Mouse (Mus musculus): ENCODE results near the gene Ech1.

DNA sequence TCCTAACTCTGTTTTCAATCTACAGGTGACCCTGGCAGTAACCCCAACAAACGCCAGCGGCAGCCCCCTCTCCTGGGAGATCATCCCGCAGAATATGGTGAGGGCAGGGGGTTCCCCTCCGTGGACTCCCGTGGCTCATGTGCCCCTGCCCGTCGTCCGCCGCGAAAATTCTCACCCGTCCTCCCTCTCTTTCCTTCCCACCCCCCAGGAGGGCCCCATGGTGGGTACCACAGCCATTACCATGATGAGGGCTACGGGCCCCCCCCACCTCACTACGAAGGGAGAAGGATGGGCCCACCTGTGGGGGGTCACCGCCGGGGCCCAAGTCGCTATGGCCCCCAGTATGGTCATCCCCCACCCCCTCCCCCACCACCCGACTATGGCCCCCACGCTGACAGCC, 6.6 kb upstream of the Ech1 start:
- TF ChIP-seq POLR2A (IDR thresholded peaks at IDR 0.05; ENCODE audit: insufficient read length, low read depth) (no peak), USF1 (IDR thresholded peaks at IDR 0.05; ENCODE audit: low read depth) (no peak), MAX (IDR thresholded peaks at IDR 0.05; ENCODE audit: low read depth) (no peak), TCF12 (IDR thresholded peaks at IDR 0.05; ENCODE audit: insufficient read depth, poor library complexity, severe bottlenecking) (no peak), MYOG (IDR thresholded peaks at IDR 0.05; ENCODE audit: control insufficient read depth in 1 of 3, insufficient read depth in 1 of 3, insufficient read length in 2 of 3, low read depth in 2 of 3) (no peak), POLR2AphosphoS2 (IDR thresholded peaks at IDR 0.05; ENCODE audit: insufficient read length, low read depth) (no peak), TCF3 (IDR thresholded peaks at IDR 0.05; ENCODE audit: insufficient read length, low read depth) (no peak), REST (IDR thresholded peaks at IDR 0.05; ENCODE audit: insufficient read depth, insufficient read length) (no peak), E2F4 (IDR thresholded peaks at IDR 0.05; ENCODE audit: insufficient read depth) (no peak), MYOD1 (IDR thresholded peaks at IDR 0.05; ENCODE audit: control insufficient read depth in 1 of 3, insufficient read length in 2 of 3, low read depth in 2 of 3) (no peak), CEBPB (IDR thresholded peaks at IDR 0.05; ENCODE audit: insufficient read depth, poor library complexity, severe bottlenecking) (no peak)

All from myocyte (in vitro differentiated cells).